Mouse (Mus musculus) fibroblast of lung, adult 2 months (primary cell): ENCODE results near the gene Grm4.

Experiments
- DNase-seq: peaks from one replicate; pipeline ENCODE4 v3.0.0-alpha.2; 2011; ENCODE audit warnings: low read depth

Grm4 gene

DNA sequence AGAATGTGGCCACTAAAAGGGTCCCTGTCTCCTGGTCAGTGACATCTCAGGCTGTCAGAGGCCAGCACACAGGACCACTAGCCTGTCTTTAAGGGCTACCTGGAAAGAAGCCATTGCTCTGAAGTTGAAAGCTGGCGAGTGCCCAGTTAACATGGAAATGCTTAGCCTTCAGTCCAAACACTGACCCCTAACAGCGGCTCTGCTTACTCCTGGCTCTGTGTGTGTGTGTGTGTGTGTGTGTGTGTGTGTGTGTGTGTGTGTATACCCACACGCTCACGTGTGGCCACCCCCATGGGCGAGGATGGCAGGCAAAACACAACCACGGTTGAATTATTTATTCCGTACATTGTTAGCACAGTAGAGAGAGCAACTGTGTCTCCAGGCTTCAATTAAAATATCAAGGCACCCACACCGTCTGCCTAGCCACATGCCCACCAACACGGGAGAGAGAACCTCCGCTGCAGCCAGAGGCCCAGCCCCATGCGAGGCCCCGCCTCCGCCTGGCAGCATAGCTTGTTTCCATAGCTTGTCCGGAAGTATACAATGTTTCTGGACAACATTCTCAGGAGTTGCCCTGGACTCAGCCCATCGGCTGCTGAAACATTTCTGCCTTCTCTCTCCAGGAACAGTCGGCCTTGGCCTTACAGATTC, 32.9 kb downstream of the Grm4 start:
- DNase-seq = no peak

DNA sequence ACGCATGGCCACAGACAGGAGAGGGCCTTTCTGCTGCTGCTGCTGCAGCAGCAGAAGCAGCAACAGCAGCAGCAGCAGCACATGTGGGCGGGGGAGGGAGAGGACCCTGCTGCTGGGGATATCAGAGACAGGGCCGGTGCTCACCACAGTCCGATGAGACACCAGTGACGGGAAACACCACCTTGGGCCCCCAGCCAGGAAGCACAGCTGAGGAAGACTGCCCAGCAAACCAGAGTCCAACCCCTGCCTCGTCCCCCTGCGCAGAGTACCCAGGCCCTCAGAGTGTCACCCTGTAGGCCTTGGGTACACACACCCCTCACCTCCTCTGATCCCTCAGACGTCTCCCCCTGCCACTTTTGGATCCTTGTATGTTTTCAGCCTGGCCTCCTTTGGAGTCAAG, 35.3 kb downstream of the Grm4 start:
- no peak for DNase-seq

DNA sequence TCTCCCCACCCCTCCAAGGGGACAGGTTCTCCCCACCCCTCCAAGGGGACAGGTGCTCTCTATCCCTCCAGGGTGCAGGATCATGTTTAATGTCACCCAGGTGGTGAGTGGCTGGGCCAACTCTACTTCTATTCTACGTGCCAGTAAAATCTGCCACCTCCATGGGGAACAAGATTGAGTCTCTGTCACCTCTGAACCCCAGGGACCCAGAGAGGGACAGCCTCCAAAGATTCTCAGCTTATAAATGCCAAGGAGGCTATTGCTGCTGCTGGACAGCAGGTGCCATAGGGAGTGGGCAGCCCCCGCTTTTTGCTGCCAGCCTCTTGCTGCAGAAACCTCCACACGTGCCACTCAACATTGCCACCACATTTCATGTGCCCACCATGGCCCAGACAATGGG, 37.6 kb downstream of the Grm4 start:
- DNase-seq = no peak

DNA sequence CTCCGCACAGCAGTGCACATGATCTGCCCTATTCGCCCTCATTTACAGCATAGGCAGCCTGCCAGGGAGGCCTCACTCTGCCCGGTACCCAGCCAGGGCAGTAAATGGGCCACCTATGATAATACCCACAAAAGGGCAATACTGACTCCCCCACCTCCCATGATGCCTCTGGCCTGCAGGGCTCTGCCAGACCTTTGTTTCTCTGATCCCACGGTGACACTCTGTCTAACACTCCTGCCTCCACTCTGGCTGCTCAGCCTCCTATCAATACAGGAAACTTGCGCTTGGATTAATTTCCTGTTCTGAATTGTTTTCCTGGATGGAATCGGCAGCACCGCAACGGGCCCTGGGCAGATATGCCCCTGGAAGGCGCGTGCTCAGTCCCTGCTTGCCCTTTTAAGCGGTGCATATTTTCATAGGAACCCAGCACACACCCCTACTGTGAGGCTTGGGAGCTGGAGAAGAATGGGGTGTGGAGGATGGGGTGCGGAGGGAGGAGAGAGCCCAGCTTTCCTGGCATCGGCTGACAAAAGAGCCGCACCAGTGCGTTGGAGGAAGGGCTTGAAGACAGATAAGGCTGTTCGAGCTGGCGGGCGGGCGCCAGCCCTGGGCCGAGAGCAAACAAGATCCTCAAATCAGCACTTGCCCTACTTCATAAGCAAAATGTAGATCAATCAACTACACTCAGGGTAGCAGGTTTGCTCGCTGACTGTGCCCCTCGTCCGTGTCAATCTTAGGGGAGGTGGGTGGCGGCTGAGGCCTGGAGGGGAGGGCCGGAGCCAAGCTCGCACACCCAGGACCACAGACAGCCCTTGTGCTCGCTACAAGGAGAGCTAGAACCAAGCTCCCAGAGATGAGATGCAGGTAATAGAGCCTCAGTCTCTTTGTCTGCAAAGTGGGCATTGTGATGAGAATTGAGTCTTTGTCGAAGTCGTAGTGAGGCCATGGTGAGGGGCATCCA, 40.8 kb downstream of the Grm4 start:
- no peak for DNase-seq

DNA sequence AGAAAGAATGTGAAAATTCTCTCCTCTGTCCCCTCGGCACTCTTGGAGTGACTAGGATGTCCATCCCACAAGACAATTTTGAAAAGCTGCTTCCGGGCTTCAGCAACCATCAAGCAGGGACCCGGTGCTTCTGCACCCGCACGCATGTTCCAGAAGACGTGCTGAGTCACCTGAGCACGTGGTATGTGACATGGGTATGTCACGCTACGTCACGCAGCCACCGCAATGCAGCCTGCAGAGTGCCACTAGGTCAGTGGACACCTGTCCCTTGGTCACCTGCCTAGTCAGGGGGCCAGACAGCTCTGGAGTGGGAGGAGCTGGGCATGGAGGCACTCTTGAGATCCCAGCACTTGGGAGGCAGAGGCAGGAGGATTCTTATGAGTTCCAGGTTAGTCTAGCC, 45.6 kb downstream of the Grm4 start:
- DNase-seq = no peak

DNA sequence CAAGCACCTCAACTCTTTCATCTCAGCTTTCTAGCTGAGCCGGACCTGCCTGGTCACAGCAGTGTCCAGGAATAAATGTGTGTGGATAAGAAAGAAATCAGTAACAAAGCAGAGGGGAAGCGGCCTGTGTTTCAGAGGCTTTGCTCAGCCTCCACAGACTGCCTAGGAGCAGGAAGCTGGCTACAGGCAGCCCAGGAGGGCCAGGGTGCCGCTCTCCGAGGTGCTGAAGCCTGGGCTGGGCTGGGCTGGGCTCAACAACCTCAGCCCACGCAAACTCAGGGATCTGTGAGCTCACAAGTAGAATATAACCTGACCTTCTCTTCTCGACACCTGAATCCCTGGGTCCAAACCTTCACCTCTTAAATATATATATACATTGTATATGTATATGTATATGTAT, 54.6 kb downstream of the Grm4 start:
- DNase-seq = peak; percentile 17

DNA sequence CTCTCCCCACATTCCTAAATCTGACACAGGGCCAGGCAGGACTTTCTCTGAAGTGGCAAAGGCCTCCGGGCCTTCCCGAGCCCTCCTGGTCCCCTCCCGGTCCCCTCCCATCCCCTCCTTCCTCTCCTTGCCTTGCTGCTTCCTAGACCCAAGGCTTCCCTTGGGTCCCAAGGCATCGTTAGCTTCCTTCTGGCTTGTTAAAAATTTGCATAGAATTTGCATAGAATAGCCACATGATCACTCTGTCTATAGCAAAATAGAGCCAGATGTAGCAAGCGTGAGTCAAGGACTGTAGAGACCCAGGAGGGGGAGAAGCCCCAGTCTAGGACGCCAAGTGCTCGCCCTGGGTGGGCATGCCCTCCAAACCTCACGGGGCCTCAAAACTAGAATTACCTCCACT, 55.3 kb downstream of the Grm4 start:
- DNase-seq = no peak

DNA sequence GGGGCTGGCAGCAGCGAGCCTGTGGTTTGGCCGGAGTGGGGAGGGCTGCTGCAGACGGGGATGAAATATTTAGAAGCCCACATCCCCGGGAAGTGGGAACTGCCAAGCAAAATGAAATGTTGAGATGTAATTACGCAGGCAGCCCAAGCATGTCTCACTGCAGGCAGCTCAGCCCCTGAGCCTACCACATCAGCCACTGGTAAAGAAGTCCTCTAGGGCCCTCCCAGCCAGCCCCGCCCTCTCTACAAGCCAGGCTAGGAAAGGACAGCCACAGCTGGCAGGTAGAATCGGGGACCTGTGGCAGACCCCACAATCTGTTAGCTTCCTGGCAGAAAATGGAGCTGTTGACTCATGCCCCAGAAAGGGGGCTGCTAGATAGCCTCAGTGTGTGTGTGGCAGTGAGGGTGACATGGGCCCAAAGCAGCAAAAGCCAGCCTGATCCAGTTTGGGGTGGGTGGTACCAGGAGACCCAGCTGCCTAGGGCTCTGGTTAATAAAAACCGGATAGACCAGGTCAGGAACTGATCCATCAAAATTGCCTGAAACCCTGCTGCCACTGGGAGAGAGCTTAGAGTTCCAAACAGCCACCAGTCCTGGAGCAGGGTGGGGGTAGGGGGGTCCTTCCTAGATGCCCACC, 56.8 kb downstream of the Grm4 start:
- DNase-seq = no peak

DNA sequence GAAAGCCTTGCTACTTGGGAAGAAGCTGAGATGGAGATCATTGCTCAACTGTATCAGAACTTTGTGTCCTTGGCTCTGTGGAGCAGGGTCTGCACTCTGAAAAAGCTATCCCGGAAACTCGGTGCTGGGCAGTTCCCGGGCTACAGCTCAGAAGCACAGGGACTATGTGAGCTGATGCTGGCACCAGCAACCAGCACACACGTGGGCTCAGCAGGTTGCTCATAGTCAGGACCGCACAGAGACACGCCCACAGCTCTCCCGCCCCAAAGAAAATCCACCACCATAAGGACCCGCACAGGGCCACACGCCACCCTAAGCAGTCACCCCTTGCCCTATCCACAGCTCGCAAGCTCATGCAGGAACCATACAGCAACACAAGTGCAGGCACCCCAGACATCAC, 61.2 kb downstream of the Grm4 start:
- DNase-seq = no peak

DNA sequence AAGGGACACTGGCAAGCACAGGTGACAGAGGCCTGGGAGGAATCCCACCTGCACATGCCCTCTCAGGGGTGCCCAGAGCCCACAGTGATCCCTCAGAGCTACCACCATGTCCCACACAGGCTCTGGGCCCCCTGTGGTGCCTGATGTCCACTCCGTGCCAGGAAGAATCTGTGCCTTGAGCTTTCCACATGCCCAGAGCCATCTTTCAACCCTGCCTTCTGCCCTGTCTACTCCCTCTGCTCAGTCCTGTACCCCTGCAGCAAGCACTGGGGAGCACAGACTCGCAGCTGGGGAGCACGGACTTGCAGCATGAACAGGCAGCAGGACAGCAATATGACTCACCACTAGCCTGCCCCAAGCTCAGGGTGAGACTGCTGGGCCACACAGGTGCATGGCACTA, 62.0 kb downstream of the Grm4 start:
- DNase-seq = no peak

DNA sequence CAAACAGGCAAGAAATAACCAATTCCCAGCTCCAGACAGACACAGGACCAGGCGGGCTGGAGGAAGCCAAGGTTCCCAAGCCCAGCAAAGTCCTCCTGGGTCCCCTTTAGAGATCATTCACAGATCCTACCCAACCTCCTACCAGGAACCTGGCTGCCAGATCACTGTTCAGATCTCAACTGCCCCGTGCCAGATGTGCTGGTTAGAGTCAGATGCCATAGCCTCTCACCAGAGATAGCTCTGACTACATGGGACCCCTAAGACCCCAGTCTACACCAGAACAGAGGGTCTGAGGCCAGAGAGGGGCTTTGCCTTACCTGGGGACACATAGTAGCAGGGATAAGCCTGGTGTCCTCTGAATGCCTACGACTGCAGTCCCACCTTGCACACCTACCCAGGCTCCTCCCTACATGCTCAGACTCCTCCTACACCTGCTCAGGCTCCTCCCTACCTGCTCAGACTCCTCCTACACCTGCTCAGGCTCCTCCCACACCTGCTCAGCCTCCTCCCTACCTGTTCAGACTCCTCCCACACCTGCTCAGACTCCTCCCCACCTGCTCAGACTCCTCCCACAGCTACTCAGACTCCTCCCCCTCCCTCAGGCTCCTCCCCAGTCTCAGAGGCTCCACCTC, 63.2 kb downstream of the Grm4 start:
- no peak for DNase-seq

DNA sequence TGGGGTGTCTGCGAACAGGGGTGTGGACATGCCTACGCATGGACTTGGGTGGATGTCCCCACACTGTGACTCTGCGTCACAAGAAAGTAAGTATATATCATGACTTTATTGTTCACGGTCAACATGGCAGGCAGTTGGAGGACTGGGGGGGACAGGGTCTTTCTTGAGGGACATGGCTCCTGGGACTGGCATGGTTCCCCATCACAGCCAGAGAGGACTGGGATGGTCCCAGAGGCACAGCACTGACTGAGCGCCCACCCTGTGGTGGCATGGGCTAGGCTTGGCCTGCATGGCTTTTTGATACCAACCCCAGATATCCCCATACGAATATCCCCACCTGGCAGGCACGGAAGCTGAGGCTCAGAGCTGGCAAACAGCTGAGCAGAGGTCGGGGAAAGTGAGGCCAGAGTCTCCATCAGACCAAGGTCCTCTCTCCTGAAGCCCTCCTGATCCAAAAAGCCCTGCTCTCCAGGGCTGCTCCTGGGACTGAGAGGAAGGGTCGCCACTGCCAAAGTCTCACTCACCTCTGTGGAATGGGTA, 64.1 kb downstream of the Grm4 start:
- no peak for DNase-seq

DNA sequence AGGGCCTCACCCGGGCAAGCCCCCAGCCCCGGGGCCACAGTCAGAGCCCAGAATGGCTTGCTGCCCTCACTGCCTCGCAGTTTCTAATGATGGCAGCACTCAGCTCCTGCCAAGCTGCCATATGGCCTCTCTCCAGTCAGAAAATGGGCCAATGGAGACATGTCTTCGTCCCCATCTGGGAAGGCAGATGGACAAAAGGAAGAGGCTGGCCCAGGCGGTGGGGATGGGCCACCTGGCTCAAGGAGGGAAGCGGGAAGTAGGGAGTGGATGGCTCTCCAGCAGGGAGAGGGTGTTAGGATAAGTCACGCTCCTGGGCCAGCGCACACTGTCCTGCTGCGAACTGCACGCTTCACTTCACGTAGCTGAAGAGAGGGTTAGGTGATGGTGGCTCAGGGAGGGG, 64.8 kb downstream of the Grm4 start:
- DNase-seq = no peak

DNA sequence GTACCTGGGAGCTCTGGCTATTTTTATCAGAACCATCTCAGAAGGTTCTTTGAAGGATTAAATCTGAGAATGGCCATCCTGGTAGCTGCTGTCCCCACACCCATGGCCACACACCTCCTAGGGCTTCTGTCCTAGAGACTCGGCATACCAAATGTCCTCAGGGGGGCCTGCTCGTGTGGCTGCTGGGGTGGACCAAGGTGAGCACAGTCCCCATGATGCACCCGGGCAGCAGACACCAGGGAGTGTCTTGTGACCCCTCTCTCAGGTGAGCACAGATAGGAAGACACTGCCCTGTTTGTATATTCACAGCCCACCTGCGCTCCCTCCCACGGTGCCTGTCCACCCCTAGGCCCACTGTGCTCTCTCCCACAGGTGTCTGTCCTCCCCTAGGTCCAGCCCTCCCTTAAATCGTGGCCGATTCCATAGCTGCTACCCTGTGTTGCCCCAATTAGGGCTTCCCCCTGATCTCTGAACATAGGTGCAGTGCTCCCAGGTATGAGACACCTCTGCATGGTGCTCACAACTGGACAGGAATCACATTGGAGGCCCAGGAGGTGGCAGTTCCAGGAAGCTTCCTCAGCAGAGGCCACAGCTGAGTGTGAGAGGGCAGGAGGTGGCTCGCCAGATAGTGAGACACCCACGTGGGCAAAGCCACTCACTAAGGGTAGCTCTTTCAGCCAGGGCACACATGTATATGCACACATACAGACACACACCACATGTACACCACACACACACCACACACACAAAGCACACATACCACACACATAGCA, 66.0 kb downstream of the Grm4 start:
- no peak for DNase-seq

DNA sequence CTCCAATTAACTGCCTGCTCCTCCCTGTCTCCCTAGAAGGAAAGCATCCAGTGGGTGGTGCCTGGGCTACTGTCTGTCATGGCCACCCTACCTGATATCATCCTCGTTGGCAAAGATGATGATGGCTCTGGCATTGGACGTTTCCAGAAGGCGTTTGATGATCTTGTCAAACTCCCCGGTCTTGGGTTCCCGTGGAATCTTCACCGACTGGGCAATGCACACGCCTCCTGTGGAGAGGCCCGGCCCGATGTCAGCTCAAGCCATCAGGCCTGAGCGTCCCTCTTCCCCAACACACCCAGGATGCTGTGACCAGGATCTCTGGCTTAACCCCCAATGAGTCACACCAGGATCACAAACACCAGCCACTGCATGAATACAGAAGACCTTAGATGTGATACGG, 66.8 kb downstream of the Grm4 start:
- DNase-seq = no peak

DNA sequence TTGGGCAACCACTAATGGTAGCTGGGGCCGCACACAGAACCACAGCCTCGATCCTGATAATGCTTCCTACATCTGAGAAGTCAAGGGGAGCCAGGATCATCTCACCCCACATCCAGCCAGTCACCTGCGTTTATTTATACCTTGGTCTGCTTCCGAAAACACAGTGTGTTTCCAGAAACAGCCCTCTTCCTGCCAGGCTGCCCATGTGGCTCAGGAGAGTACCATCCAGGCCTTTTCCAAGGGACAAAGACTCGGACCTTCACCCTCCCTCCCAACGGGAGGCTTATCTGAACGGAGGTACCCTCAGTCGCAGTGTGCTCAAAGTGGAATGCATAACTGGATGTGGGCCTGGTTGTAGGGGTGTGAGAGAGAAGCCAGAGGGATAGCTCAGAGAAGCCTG, 68.2 kb downstream of the Grm4 start:
- DNase-seq = no peak

DNA sequence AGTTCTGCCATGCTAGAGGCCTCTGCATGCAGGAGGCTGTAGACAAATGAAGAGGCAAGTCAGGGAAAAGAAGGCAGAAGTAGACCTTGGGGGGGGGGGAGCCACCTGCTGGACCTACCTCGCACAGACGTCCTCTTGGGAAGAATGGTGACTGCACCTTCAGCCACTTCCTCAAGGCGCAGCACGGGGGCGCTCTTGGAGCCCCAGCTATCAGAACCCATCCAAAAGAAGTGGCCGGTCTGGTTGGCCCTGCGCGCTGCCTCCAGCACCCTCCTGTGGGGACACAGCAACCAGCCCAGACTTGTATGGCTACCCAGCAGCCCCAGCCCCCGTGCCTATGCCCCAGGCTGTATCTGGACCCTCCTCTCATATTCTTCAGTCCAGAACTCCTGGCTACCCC, 69.4 kb downstream of the Grm4 start:
- DNase-seq = no peak

DNA sequence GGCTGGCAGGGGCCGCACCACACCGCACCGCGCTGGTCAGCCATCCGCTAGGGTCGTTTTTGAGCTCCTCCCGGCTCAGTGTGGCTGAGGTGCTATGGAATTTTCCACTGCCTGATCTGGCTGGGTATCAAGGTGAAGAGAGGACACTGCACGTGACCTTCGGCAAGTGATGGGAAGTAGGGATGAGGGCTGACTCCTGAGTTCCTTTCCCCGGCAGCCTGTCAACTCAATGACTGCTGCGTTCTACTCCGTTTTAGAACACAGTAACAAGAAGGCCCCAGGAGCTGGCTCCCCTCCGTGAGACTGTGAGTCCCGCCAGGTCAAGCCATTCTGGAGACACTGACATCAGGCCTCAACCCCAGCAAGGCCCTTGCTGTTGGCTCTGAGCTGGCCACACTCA, 70.0 kb downstream of the Grm4 start:
- no peak for DNase-seq

DNA sequence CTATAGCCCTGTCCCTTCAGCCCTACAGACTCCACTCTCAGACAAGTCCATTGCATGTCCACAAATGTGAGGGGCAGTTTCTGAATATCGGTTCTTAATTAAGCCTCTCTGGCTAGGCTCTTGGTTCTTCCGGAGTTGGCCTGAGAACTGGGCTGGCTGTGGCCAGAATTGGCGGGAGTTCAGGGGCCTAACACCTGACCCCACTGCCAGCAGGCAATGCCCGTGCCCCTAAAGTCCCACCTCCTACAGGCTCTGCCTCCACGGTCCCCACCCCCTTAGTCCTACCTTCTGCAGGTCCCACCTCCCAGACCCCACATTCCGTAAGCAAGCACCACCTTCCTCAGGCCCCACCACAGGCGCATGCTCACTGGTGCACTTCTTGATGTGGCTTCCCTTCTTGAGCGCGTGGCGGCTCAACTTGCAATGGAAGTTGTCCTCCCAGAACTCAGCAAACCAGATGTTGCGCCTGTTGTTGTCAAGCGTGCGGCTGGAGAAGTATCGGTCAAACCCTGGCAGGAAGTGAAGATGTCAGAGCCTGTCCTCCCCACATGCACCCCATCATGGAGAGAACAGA, 71.4 kb downstream of the Grm4 start:
- DNase-seq = no peak

DNA sequence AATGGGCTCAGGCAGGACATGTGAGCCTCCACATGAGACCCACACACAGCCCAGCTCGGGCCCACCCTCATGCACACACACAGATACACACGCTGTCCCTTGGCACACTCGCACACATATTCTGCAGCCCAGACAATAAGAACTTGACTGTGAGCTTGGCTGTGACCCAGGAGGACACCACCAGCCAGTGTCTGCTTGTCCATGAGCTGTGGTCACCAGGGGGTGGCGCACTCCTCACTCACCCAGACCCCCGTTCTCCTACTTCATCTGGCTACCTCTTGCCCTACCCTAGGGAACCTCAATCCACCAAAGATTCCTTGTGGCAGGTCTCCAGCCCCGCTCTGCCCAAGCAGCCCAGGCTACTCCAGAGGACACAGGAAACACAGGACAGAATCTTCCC, 72.5 kb downstream of the Grm4 start:
- DNase-seq = no peak

DNA sequence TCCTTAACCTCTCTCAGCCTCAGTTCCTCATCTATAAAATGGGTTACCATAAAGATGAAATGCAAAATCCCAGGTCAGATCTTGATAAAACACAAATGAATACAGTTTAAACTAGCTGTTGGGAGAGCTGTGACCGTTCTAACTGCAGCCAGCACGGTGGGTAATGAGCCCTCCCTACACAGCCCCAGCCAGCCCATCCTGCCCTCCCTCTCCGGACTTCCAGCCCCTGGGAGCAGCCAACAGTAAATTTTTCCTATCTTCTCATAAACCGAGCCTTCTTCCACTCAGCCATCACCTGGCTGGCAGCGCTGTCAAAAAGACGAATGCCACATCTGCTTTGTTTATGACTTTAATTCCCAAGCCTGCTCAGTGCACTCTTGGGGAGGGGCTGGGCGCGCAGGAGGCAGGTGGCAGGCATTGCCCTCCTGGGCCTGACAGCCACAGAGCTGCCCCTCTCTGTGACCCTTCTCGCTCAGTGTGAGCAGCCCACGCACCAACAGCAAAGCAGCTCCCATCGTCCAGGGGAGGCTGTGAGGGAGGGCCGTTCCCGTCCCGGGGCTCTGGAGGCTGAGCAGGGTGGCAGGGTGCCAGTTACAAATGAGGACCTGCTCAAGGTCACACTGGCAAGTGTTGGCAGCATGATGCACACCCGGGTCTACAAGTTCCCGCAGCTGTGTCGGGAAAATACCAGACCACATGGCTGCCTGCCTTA, 75.7 kb downstream of the Grm4 start:
- no peak for DNase-seq
